Mouse (Mus musculus) hindbrain, embryonic 16.5 days (tissue): ENCODE measurements around the gene Lmo4. TPM values are rescaled to one million over a fixed set of nuclear protein-coding genes. Genes with fewer than 3 reads are reported as not detected.
A peak's percentile ranks its signal among the peaks of the same experiment; 100 is the strongest.

ENCODE experiments used
- ATAC-seq: fragments of 200-750 bp; cut with Nextera tagmentation; 2 replicates; pipeline ENCODE4 v1.8.0; 2017; ENCODE audit warnings: moderate TSS enrichment, moderate library complexity
- H3K27ac ChIP-seq: fragments of 300-500 bp; sonication (generic); 2 replicates; pipeline ENCODE4 v1.5.1; 2014; ENCODE audit warnings: low read depth, mild to moderate bottlenecking, control low read depth, low read length, moderate library complexity
- H3K27me3 ChIP-seq: fragments of 300-500 bp; sonication (generic); replicated peaks from 2 replicates; pipeline ENCODE4 v1.6.1; 2014; ENCODE audit warnings: low read length; ENCODE audit not compliant: control insufficient read depth, insufficient read depth
- H3K36me3 ChIP-seq: fragments of 300-500 bp; sonication (generic); 2 replicates; pipeline ENCODE4 v1.6.1; 2014; ENCODE audit warnings: mild to moderate bottlenecking, low read length, moderate library complexity, mixed read lengths; ENCODE audit not compliant: control insufficient read depth, insufficient read depth
- H3K4me1 ChIP-seq: fragments of 300-500 bp; sonication (generic); 2 replicates; pipeline ENCODE4 v1.6.1; 2014; ENCODE audit warnings: low read depth, low read length; ENCODE audit not compliant: control insufficient read depth, insufficient read depth
- H3K4me2 ChIP-seq: fragments of 300-500 bp; sonication (generic); 2 replicates; pipeline ENCODE4 v1.6.1; 2014; ENCODE audit warnings: mild to moderate bottlenecking, low read length, control low read depth, moderate library complexity
- H3K4me3 ChIP-seq: fragments of 300-500 bp; sonication (generic); 2 replicates; pipeline ENCODE4 v1.5.1; 2014; ENCODE audit warnings: mild to moderate bottlenecking, low read length, control low read depth, moderate library complexity
- H3K9ac ChIP-seq: fragments of 300-500 bp; sonication (generic); 2 replicates; pipeline ENCODE4 v1.6.1; 2014; ENCODE audit warnings: low read depth, mild to moderate bottlenecking, control low read depth, low read length, moderate library complexity
- H3K9me3 ChIP-seq: fragments of 300-500 bp; sonication (generic); 2 replicates; pipeline ENCODE4 v1.6.1; 2014; ENCODE audit warnings: mild to moderate bottlenecking, low read length, moderate library complexity; ENCODE audit not compliant: control insufficient read depth
- WGBS: fragments of 180-500 bp; shearing (Covaris S2); extraction: QIAGEN DNeasy Blood & Tissue Kit; methylation state at CpG from one replicate; pipeline ENCODE4 v1.1.7; 2014; 5-methylcytosine and 5-hydroxymethylcytosine counted together
- polyA plus RNA-seq: library from polyadenylated mRNA; unstranded; fragments of >200 nt; fragmentation: Nextera tagmentation; extraction: Ambion mirVana; gene quantifications from 2 replicates; pipeline ENCODE4 v1.2.1, GENCODE M21; 2015

Lmo4 gene
- polyA plus RNA-seq, 1 experiment from 2014 or later, result 159 TPM

- Histone ChIP-seq H3K4me2 (no peak overlapping the region), H3K36me3 (no peaks in the 10 kb centered on the region), H3K9ac (no peak overlapping the region), H3K27ac (no peak overlapping the region), H3K27me3 (peaks cover 2% of the 10 kb centered on the region; the same call in 1 of the 2 replicates), H3K4me1 (no peaks in the 10 kb centered on the region), H3K4me3 (no peak overlapping the region), H3K9me3 (no peaks in the 10 kb centered on the region)
- no peak for ATAC-seq
- WGBS, result 77% methylated on average over 6 of the region's 6 CpGs
These were observed 22.8 kb downstream of the Lmo4 start for GRCm38 (mm10) chr3:144182229-144182628.

DNA sequence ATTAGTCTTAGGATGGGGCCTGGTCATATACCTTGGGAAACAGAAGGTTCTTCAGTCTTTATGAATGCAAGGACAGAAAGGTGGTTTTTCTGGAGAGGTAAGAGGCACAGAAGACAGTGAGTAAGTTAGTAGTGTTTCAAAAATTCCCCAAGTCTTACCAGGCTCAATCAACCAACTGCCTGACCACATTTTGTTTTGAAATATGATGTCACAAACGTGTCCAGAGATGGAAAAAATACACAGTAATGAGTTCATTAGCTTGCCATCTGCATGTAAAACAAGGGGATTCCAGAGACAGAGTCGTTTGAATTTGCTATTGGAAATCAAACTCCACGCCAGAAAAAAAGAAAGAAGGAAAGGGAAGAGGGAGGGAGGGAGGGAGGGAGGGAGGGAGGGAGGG lies 26.1 kb downstream of the Lmo4 start:
- H3K9ac ChIP-seq, result no peak overlapping the region
- no peaks in the 10 kb centered on the region for H3K9me3 ChIP-seq
- H3K27ac ChIP-seq, result no peak overlapping the region
- 64% methylated on average over 3 of the region's 3 CpGs for WGBS
- H3K4me3 ChIP-seq, result no peak overlapping the region
- peaks cover 2% of the 10 kb centered on the region; the same call in 1 of the 2 replicates for H3K27me3 ChIP-seq
- ATAC-seq, result no peak
- no peak overlapping the region for H3K4me2 ChIP-seq
- H3K36me3 ChIP-seq, result no peaks in the 10 kb centered on the region
- no peaks in the 10 kb centered on the region for H3K4me1 ChIP-seq

DNA sequence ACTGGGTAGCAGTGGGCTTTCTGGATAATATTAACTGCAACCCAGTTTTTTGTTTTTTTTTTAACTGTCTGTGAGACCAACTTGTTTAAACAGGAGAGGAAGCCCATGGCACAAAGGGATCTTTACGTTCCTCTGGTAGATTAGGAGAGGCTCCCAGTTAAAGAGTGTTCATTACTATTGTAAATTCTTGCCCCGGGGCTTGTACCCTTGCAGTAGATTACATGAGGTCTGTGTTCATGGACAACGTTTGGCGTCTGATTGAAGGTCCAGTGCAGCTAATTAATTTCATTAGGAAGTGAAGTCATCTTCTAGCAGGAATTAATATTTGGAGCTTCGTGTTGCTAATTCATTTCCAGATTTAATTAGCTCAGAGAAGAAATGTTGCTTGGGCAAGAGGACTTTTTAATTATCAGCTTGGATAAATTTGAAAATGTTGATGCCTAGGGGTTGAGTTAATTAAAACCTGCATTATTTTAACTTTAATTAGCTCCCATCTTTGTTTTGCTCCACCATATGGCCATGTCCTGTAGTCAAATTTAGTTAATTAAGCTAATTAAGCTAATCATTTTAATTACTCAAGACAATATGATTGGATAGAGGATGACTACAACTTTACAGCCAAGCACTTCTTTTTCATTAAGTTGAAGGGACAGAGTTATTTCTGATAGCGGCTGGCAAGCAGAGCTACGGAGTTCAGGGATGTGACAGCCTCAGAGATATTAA lies 31.0 kb downstream of the Lmo4 start:
- 39% methylated on average over 7 of the region's 7 CpGs for WGBS
- peak; percentile 74 for ATAC-seq
- Histone ChIP-seq H3K27ac (no peak overlapping the region), H3K4me2 (no peak overlapping the region), H3K4me1 (no peaks in the 10 kb centered on the region), H3K4me3 (no peak overlapping the region), H3K9ac (no peak overlapping the region), H3K9me3 (no peaks in the 10 kb centered on the region), H3K36me3 (no peaks in the 10 kb centered on the region), H3K27me3 (peaks cover 2% of the 10 kb centered on the region; the same call in 1 of the 2 replicates)

- ATAC-seq, result no peak
- Histone ChIP-seq H3K27me3 (no peaks in the 10 kb centered on the region), H3K9ac (no peak overlapping the region), H3K4me2 (no peak overlapping the region), H3K9me3 (no peaks in the 10 kb centered on the region), H3K4me3 (no peak overlapping the region), H3K4me1 (no peaks in the 10 kb centered on the region), H3K27ac (no peak overlapping the region), H3K36me3 (no peaks in the 10 kb centered on the region)
- 74% methylated on average over 11 of the region's 11 CpGs for WGBS
These were observed 31.9 kb downstream of the Lmo4 start for GRCm38 (mm10) chr3:144173138-144173537.

- H3K4me3 ChIP-seq, result no peak overlapping the region
- ATAC-seq, result no peak
- WGBS, result 79% methylated on average over 2 of the region's 2 CpGs
These were observed 33.3 kb downstream of the Lmo4 start for GRCm38 (mm10) chr3:144171749-144172148.

DNA sequence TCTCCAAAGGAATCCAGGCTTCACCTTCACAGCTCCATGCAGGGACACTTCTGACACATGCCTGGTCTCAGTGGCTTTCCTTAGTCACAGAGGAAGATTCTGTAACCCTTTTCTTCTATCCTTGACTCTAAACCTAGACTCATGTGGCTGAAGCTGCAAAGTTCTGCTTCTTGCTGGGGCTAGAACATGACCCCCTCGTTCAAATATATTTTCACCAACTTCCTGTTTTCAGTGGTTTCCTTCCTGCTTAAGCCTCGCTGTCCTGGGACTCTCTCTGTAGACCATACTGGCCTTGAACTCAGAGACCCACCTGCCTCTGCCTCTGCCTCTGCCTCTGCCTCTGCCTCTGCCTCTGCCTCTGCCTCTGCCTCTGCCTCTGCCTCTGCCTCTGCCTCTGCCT lies 34.5 kb downstream of the Lmo4 start:
- ATAC-seq, result no peak
- no peak overlapping the region for H3K9ac ChIP-seq
- no peak overlapping the region for H3K4me2 ChIP-seq
- H3K4me1 ChIP-seq, result no peaks in the 10 kb centered on the region
- WGBS, result 87% methylated on average over 2 of the region's 2 CpGs
- H3K4me3 ChIP-seq, result no peak overlapping the region
- no peaks in the 10 kb centered on the region for H3K9me3 ChIP-seq
- no peaks in the 10 kb centered on the region for H3K36me3 ChIP-seq
- no peaks in the 10 kb centered on the region for H3K27me3 ChIP-seq
- no peak overlapping the region for H3K27ac ChIP-seq

More at GRCm38 (mm10) chr3:144171749-144172148, 33.3 kb downstream of the Lmo4 start:
- Histone ChIP-seq H3K4me1 (no peaks in the 10 kb centered on the region), H3K9me3 (no peaks in the 10 kb centered on the region), H3K9ac (no peak overlapping the region), H3K27me3 (no peaks in the 10 kb centered on the region), H3K4me2 (no peak overlapping the region), H3K36me3 (no peaks in the 10 kb centered on the region), H3K27ac (no peak overlapping the region)

GRCm38 (mm10) chr3:144166439-144167155 lies 38.4 kb downstream of the Lmo4 start:
- H3K9me3 ChIP-seq, result no peaks in the 10 kb centered on the region
- no peak overlapping the region for H3K4me3 ChIP-seq
- no peak overlapping the region for H3K27ac ChIP-seq
- 88% methylated on average over 8 of the region's 8 CpGs for WGBS
- H3K4me1 ChIP-seq, result no peaks in the 10 kb centered on the region
- H3K36me3 ChIP-seq, result no peaks in the 10 kb centered on the region
- ATAC-seq, result no peak
- H3K4me2 ChIP-seq, result no peak overlapping the region
- no peak overlapping the region for H3K9ac ChIP-seq
- H3K27me3 ChIP-seq, result no peaks in the 10 kb centered on the region

DNA sequence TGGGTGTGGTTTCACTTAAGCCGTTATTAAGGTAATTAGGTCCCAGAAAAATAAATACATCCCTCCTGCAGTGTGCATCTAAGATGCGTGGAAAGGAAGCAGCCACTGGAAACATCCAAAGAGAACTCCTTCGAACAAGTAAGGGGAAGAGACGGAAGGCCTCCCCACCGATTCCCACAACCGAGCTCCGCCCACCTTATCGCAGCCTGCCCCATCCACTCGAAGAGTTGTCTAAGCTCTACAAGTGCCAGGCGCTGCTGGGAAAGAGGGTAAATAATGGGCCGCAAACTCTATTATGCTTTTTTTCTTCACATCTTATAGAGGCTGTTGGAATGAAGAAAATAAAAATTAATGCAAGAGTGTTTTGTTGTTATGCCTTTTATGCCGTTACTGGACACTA lies 39.6 kb downstream of the Lmo4 start:
- Histone ChIP-seq H3K27ac (no peak overlapping the region), H3K27me3 (no peaks in the 10 kb centered on the region), H3K4me3 (no peak overlapping the region), H3K4me2 (no peak overlapping the region), H3K9ac (no peak overlapping the region), H3K4me1 (no peaks in the 10 kb centered on the region), H3K9me3 (no peaks in the 10 kb centered on the region), H3K36me3 (no peaks in the 10 kb centered on the region)
- WGBS, result 90% methylated on average over 12 of the region's 12 CpGs
- ATAC-seq, result no peak

- WGBS, result 57% methylated on average over 9 of the region's 9 CpGs
- ATAC-seq, result no peak
- H3K27me3 ChIP-seq, result no peaks in the 10 kb centered on the region
- no peak overlapping the region for H3K4me3 ChIP-seq
- no peak overlapping the region for H3K9ac ChIP-seq
- H3K9me3 ChIP-seq, result no peaks in the 10 kb centered on the region
- no peak overlapping the region for H3K4me2 ChIP-seq
- no peaks in the 10 kb centered on the region for H3K4me1 ChIP-seq
- no peak overlapping the region for H3K27ac ChIP-seq
- no peaks in the 10 kb centered on the region for H3K36me3 ChIP-seq
These were observed 40.2 kb downstream of the Lmo4 start for GRCm38 (mm10) chr3:144164665-144165385.
